Mouse (Mus musculus) spleen, postnatal 10 days (tissue): ENCODE measurements at regions not wholly inside any gene's neighbourhood (a gene's known extent, or its start where the extent isn't known, plus 50 kb on each side); places are given as distances from the start of the nearest gene placed in this dataset.
"Not testable (repeated sequence)": the region's sequence is repeated elsewhere in the genome, so short reads cannot be mapped to it uniquely, and the experiment has no call there.

Source experiments
- DNase-seq, 2 experiments: peaks; one replicate each; pipeline ENCODE4 v3.0.0; 2021 to 2022; ENCODE audit warnings: low spot score in 2 of 2

DNA sequence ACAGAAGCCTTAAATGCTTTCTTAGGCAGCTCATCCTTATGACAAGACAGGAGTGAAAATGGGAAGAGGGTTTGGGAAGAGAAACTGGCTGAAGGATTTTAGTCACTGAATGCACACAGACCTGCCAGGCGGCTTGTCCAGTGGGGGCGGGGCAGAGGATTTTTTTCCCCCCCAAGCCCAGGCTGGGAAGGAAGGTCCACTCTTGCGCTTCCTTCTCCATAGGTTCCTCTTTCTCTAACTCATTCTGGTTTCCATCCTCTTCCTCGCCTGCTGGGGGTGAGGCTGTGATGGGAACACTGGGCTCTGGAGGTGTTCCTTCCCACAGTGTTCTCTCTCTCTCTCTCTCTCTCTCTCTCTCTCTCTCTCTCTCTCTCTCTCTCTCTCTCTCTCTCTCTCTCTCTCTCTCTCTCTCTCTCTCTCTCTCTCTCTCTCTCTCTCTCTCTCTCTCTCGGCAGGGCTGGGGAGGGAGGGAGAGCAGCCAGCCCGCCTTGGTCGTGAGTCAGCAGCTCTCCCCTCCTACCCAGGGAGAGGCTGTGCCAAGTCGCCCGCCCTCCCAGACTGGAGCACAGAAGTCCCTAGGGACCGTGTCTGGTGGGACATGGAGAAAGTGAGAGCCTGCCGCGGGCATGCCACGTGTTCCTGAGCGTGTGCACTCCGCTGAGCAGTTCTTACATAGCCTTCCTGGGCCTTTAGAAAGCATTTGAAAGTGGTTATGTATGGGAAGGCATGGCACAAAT, 150.0 kb downstream of the Kcnrg start:
- peak in 1 of 2 experiments; percentile 24 for DNase-seq

DNA sequence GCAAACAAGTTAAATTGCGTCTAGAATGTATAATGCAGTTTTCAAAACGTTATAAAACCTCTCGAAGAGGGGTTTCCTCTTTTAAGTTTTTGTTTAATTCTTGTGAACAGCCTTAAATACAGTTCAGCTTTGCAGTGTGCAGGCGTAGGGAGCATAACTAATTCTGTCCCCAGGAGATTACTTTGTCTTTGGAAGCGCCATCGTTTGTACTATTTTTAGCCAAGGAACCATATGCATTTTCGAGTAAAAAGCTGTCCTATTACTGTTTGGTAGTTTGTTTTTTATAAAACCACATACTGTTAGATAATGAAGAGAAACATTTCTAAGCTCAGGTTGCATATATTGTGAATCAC, 150.5 kb downstream of the Kcnrg start:
- no peak for DNase-seq

DNA sequence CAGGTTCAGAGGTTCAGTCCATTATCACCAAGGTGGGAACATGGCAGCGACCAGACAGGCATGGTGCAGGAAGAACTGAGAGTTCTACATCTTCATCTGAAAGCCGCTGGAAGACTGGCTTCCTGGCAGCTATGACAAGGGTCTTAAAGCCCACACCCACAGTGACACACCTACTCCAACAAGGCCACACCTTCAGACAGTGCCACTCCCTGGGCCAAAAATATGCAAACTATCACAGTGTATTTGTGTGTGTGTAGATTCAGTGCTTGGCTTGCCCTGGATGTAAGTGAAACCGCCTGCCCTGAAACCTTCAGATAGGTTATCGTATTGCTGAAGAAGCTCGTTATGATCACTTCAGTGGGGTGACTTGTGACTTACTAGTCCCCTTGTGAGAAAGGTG, 151.3 kb downstream of the Kcnrg start:
- no peak for DNase-seq

DNA sequence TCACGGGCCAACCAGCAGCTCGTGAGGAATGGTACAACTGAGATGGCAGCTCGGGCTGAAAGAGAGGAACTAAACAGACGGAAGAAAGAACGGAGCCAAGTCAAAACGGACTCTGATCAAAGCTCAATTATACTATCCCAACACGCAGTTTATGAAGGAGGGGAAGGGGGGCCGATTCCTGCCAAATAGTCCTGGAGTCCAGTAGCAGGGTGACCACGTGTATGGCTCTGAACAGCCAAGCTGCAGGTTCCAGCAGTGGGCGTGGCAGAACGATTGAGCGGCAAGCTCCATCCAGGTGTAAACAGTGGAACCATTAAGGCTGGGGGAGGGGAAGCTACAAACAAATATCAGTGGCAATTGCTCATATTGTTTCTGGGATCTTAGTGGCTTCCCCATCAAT, 152.9 kb downstream of the Kcnrg start:
- DNase-seq: not testable (repeated sequence)

DNA sequence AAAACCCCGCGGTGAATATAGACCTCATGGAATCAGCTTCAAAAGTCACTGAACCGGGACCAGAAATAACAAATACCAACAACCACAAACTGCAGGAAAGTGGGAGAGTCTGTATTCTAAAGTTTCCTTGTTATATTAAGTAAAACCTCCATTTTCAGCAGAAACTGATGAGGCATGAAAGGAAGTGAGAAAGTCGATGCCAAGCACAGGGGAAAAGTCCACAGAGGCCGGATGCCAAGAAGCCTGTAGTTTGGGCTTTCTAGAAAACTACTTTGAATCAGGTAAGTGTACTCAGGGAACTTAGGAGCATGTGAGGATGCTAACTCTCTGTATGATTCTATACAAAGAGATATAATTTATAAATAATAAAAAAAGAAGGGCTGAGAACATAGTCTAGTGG, 154.8 kb downstream of the Kcnrg start:
- no peak for DNase-seq

DNA sequence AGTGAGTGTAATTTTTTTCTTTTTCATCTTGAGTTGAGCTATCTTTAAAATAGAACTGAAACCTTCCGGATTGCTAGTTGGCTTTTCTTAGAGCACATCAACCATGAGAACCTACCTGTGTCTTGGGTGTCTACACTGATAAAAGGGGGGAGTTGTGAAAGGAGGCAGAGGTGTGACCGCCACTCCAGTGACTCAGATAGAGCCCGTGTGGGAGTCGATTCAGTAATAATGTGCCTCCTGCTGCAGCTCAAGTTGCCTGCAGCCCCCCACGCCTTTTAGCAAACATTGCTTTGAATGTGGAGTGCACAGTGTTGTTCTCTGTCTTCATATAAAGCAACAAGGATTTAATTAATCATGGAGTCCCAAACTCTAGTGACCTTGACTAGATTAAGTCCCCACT, 162.6 kb downstream of the Kcnrg start:
- no peak for DNase-seq

DNA sequence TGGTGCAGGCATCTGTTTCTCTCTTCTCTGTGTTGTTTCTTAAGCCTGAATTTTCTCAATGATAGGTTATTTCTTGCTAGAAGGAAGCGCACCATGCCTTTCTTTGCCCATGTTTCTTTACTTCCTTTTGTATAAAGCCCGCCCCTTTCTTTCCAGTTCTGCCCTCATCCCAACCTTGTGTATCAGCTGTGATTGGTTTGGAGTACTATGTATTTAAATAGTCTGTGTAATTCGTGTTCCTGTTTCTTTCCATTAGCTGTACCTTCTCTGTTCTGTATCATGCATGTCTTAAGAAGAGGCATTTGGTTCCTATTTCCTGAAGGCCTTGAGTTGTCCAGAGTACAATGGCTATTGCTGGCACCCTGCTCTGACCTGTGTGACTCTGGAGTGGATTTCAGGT, 166.9 kb downstream of the Kcnrg start:
- no peak for DNase-seq

DNA sequence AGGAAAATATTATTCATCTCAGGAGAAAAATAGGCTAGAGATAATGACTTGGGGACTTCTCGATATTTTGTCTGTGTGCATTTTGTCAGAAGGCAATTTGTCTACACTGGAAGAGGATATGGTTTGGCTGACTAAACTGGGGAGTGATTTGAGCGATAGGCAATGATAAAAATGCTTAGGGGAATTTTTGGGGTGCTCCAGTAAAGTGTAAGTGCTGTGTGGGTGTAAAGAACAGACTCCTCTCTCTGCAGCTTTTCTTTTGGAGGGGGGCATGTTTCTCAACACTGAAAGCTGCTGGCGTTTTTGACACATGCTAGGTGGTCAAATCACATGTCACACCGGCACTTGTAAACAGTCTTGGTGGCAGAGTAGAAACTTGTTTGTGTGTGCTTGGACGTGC, 171.4 kb downstream of the Kcnrg start:
- no peak for DNase-seq

DNA sequence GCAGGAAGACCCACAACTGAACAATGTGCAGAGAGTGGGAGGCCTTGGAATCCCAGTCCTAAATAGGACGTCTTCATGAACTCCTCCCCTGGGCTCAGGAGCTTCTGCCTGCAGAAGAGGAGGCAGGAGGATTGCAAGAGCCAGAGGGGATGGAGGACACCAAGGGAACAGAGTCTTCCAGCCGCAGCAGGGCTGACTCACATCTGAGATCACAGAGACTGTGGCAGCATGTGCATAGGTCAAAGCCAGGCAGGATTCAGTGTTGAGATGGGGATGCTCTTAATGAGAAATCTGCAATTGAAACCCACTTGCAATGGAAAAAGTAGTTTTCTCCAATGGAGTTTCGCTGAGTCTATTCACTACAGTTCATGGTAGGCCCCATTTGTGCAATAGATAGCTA, 175.9 kb downstream of the Kcnrg start:
- no peak for DNase-seq

DNA sequence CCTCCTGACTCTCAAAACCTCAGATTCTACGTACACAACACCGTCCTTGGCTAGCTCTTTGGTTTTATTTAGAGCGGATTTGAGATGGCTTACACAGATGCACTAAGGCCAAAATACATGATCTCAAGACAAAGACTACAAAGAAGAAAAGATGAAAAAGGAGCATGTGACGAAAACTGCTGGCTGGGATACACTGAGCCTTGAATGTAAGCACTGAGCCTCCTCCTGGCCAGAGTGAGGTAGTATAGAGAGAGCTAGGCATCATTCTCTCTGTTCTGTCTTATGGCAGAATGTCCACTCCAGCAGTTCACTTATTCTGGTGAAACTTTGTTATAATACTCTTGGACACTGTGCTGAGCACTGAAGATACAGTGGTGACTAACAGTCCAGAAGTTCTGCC, 177.4 kb downstream of the Kcnrg start:
- no peak for DNase-seq

DNA sequence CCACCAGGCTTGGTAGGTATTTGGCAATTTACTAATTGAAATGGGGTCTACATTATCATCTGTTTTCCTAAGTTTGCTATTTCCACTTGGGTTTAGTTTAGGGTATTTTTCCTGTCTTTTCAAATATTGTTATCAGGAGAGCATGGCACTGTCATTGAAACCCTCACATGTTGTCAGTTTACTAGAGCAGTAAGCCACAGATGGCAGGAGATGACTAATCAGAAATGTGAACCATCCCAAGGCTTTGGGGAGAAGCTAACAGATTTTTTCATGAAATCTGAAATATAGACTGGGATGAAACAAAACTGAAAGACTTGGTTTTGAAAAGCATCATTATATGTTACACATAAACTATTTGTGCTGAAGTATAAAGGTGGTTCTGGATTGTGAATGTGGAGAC, 178.8 kb downstream of the Kcnrg start:
- DNase-seq: no peak

DNA sequence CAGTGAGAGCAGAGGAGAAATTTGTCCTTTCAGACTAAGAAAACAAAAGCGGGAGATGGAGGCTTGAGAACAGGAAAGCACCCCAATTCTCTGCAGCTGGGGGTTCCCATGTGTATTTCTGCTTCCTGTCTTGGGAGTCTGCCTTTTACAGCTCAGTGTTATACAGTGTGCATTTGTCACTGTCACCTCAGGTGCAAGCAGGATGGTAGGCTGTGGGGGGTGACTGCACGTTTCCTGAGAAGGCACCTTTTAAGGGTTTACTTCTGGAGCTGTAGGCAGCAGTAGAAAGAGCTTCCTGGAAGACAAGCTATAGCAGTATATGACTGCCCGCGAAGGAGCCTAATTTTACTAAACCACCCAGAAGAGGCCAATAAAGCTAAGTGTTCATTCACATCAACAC, 180.5 kb downstream of the Kcnrg start:
- DNase-seq: no peak

DNA sequence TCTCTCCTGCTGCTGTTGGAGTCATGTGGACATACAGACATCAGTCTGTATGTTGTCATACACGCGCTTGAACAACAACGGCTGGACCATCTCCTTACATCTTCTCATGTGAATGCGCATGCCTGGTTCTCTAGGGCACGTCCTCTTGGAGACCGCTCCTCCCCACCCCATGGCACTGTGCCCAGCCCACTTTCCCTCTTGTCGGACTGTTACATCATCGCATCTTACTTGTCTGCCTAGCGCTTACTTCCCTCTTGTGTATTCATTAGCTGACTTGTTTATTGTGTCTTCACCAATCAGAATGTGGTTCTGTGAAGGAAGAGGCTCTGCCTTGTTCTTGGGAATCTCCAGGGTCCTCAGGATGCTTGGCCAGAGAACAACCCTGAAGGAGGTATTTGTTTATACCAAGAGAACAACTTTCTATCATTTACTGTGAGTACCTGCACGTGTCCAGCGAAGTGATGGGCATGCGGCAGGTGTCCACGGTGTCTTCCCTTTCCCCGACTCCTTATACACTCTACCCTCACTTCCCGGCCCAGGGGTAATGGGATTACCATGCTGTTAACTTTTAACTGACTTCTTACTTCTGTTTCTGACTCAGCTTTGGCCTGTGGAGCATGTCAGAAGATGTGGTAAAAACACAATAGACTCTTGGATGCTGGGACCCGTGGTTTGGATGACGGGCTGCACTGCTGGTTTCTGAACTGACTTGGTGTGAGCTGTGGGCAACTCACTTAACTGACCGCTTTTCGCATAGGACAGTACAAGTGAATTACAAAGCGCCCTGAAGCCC, 181.9 kb downstream of the Kcnrg start:
- peak in 1 of 2 experiments; percentile 35 for DNase-seq

DNA sequence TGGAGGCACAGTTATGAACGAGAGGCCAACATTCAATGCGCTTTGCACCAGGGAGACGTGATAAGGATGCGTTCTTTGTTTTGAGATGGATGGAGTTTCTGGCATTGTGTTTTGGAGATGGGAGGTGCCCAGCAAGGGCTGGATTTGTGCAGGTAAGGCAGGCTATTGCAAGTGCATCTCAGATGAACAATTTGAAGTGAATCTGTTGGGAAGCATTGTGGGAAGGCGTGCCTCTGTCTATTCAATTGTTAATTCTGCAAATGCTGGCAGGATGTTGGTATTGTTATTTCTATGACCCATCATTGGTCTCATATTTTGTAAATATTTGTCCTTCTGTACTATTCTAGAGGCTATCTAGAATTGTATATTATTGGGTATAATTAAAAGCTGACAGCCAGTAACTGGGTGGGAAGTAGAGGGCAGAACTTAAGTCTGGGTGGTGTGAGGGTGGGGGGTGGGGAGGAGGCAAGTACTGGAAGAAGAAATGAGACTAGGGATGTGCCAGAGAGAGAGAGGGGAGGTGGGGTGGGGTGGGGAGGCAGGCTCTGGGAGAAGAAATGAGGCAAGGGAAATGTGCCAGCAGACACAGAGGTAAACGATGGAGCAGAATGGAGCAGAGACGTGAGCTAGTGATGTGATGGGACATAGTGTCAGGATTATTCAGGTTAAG, 188.9 kb downstream of the Kcnrg start:
- DNase-seq: no peak

DNA sequence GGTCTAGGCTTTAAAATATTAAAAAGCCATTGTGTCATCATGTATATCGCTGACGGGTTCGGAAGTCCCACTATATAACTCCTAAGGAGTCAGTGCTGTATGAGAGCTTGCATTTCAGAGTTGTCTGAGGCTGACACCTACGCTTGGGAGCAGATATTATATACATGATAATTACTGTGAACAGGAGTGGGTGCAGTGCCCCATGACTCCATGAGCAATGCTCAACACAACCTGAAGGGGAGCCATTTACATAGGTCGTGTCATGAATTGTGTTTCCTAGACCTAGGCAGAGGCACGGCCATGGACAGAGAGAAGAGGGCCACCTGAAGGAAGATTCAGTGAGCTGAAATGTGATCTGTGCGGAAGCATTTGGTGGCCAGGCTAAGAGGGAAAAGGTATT, 189.4 kb downstream of the Kcnrg start:
- DNase-seq: no peak

DNA sequence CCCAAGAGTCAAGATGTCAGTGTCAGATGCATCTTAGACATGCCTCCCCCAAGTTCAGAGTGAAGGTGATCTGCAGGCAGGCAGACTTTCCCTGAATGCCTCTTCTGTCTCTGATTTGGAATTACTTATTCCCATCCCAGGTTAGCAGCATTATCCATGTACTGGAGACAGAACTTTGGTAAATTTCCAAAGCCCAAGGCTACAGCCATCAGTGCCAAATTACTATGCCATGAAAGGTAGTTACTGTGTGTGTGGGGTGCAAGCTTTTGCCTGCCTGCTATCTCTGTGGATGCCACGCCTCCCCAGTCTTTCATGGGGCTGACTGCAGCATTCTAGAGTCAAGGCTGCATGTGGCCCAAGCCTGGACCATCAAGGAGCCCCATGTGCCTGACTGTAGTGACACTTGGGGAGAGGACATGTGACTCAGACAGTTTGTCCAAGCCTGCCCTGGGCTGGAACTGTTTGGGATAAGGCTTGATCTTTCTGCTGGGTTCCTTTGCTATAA, 196.2 kb downstream of the Kcnrg start:
- DNase-seq: no peak

DNA sequence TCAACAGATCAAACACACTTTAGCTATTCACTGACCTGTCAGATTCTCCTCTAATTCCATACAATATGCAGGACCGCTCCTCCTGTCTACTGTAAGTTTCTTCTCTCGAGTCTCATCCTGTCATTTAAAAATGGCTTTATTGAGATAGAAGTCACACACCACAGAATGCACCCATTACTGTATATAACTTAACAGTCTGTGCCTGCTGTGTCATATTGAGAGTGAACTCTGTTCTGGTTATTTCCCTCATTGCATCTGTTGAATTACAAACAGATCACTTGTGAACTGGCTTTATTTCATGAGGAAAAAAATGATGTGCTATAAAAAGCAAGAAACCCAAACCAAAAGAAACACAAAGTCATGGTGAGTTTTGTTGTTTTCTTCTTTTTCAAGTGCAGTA, 198.2 kb downstream of the Kcnrg start:
- no peak for DNase-seq

DNA sequence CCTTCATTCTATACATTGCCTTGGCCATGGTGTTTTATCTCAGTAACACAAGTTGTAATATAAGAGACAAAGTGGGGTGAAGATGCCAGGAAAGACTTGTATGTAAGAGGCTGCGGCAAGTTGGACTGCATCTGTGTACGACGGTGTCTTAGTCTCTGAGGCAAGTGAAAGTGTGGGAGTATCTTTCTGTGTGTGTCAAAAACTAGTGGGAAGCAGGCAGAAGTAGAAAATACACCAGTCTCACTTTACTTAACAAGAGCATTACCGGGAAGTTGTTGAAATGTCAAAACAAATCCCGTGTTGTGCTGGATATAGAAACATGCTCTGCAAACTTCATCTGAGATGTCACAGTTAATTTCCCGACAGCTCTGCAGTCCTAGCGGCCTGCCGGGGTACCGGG, 200.9 kb downstream of the Kcnrg start:
- no peak for DNase-seq

DNA sequence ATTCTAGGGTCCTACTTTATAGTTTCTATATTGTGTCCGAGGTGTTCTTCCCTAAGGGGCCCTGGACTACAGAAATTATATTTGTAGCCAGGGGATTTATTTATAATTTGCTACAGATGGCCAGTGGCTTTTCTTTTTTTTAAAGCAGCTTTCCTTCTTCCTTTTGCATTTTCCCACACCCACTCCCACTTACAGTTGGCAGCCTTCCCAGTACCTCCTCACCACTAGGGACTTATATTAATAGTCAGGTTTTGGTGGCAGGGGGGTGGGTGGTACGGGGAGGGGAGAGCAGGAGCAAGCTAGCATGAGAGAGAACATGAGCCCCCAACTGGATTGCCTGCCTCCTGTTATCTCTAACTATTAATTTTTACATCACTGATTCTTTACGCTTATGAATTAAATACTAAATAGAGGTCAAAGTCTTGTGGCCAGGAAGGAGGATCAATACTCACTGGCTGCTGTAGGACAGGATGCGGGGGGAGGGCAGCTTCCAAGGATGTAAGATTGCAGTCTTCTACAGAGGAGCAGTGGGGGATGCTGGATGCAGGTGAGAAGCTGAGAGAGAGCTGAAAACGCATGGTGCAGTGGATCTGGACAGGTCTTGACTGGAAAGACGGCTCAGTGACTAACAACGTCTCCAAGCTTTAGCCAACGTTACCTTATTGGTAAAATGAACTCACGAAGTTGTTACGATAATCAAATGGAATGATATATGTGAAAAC, 202.6 kb downstream of the Kcnrg start:
- no peak for DNase-seq

DNA sequence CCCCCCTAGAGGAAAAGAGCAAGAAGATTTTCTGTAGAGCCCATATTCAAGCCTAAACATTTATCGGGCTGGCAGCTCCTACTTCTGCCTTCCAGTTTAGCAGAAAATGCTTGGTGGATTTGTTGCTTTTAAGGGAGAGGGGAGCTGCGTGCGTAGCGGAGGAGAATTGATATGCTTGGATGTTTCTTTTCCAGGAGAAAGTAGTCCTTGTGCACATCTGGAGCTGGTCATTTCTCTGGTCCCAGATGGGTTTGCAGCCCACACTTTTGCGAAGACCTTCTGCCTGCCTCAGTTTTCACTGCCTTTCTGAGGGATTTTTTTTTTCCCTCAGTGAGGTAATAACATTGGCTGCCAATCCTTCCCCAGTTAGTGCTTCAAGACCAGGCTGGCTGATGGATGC, 203.6 kb downstream of the Kcnrg start:
- no peak for DNase-seq

DNA sequence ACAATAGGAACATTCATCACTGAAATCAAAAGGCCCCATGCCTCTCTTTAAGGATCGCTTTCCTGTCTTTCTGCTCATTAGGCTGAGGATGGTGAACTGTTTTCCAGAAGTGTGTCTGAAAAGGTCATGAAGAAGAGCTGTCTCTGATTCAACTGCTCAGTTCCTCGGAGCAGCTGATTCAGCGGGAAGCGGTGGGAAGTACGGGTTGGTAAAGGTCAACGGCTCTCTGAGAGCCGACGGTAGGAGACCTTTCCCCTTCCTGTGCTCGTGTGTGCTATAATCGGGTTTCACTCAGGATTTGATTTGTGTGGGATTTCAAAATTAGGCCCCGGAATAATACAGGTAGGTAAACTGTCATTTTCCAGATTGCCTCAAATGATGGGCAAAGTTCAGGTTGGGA, 210.5 kb downstream of the Kcnrg start:
- no peak for DNase-seq

DNA sequence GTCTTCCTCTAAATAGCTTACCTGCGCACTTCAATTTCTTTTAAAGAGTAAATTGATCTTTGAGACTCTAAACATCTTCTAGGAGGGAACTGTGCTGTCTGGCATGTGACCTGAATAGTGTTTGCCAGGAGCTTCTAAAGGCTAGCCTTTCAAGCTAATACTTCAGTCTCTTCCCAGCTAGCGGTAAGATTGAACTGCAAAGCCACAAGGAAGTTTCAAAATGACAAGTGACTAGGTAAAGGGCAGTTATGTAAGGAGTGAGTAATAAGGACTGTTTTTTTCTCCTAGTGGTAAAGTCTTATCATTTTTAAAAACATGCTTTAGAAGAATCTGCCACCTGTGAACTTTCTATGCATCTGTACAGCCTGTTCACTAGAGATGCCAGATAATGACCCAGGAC, 211.1 kb downstream of the Kcnrg start:
- DNase-seq: no peak
